Mouse (Mus musculus) left cerebral cortex, postnatal 10 days (tissue): ENCODE results near the gene Pxylp1. TPM values are rescaled to one million over a fixed set of nuclear protein-coding genes. Genes with fewer than 3 reads are reported as not detected.
A peak's percentile ranks its signal among the peaks of the same experiment; 100 is the strongest.
"Not testable (repeated sequence)": the region's sequence is repeated elsewhere in the genome, so short reads cannot be mapped to it uniquely, and the experiment has no call there.

Source experiments
- DNase-seq, 2 experiments: peaks; one replicate each; pipeline ENCODE4 v3.0.0; 2021 to 2022; ENCODE audit warnings: low spot score in 2 of 2, mixed read lengths in 1 of 2; ENCODE audit errors: extremely low spot score in 1 of 2
- intact Hi-C: fragments of 180-260 bp; cut with DNase I; formaldehyde crosslinking; loops from one replicate; pipeline ENCODE4 v1.15.1; 2025
- total RNA-seq, 2 experiments: library from RNA; stranded (reverse); gene quantifications; 2 replicates each; pipeline ENCODE4 v1.2.3; 2021

The Pxylp1 gene
- 10 to 100 TPM; 15.0 to 16.0 TPM for total RNA-seq

- intact Hi-C loops: no loop called here
- no peak for DNase-seq
Measured at GRCm38 (mm10) chr9:96892546-96892945, at the start of gene Pxylp1. Pxylp1 (minus strand) TSS chr9:96892669.

GRCm38 (mm10) chr9:96938887-96939286 is 46.4 kb upstream of the Pxylp1 start:
- DNase-seq: no peak
- intact Hi-C loops: no loop called here

GRCm38 (mm10) chr9:96936427-96936826 is 44.0 kb upstream of the Pxylp1 start:
- intact Hi-C loops, DNase-seq: not testable (repeated sequence)

- intact Hi-C loops: no loop called here
- DNase-seq: no peak
Measured at GRCm38 (mm10) chr9:96935556-96936300, 43.3 kb upstream of the Pxylp1 start.

- intact Hi-C loops: no loop called here
- no peak for DNase-seq
Measured at GRCm38 (mm10) chr9:96934816-96935215, 42.3 kb upstream of the Pxylp1 start.

- DNase-seq: peak in 1 of 2 experiments; percentile 34
- intact Hi-C loops: no loop called here
Measured at GRCm38 (mm10) chr9:96932751-96933150, 40.3 kb upstream of the Pxylp1 start.

- DNase-seq: no peak
- intact Hi-C loops: no loop called here
Measured at GRCm38 (mm10) chr9:96923577-96924316, 31.3 kb upstream of the Pxylp1 start.

GRCm38 (mm10) chr9:96923119-96923518 is 30.6 kb upstream of the Pxylp1 start:
- no peak for DNase-seq
- intact Hi-C loops: no loop called here

- intact Hi-C loops: loop anchor here (2.0 to 5.0 kb wide), 3 partner anchors 45 to 246 kb away; no protein-coding TSS in a partner anchor
- DNase-seq: peak; percentile 89 to 96
Measured at GRCm38 (mm10) chr9:96916620-96917538, 24.4 kb upstream of the Pxylp1 start.

GRCm38 (mm10) chr9:96916076-96916475 is 23.6 kb upstream of the Pxylp1 start:
- DNase-seq: no peak
- intact Hi-C loops: loop anchor here (2.0 to 5.0 kb wide), 3 partner anchors 46 to 247 kb away; no protein-coding TSS in a partner anchor

- DNase-seq: no peak
- intact Hi-C loops: loop anchor here (5.0 kb wide), 1 partner anchor 47 kb away; no protein-coding TSS in a partner anchor
Measured at GRCm38 (mm10) chr9:96914851-96915250, 22.4 kb upstream of the Pxylp1 start.

- intact Hi-C loops: no loop called here
- no peak for DNase-seq
Measured at GRCm38 (mm10) chr9:96914005-96914404, 21.5 kb upstream of the Pxylp1 start.

- DNase-seq: no peak
- intact Hi-C loops: no loop called here
Measured at GRCm38 (mm10) chr9:96909503-96909902, 17.0 kb upstream of the Pxylp1 start.

- intact Hi-C loops: no loop called here
- no peak for DNase-seq
Measured at GRCm38 (mm10) chr9:96908737-96909136, 16.3 kb upstream of the Pxylp1 start.

GRCm38 (mm10) chr9:96904360-96905355 is 12.2 kb upstream of the Pxylp1 start:
- intact Hi-C loops: no loop called here

GRCm38 (mm10) chr9:96899717-96900116 is 7.2 kb upstream of the Pxylp1 start:
- DNase-seq: no peak
- intact Hi-C loops: no loop called here

More at GRCm38 (mm10) chr9:96904360-96905355, 12.2 kb upstream of the Pxylp1 start:
- DNase-seq: no peak

- no peak for DNase-seq
- intact Hi-C loops: no loop called here
Measured at GRCm38 (mm10) chr9:96899004-96899403, 6.5 kb upstream of the Pxylp1 start.

GRCm38 (mm10) chr9:96896690-96897089 is 4.2 kb upstream of the Pxylp1 start:
- intact Hi-C loops: no loop called here
- no peak for DNase-seq
